Mouse (Mus musculus): ENCODE measurements around the gene Art4. TPM values are rescaled to one million over a fixed set of nuclear protein-coding genes. Genes with fewer than 3 reads are reported as not detected.

Art4 gene
- polyA plus RNA-seq (2015; fragmentation: Nextera tagmentation; extraction: Ambion mirVana): 3.8 and 4.7 TPM in 2 replicates

GRCm38 (mm10) chr6:136857186-136857872 lies at the start of gene Art4:
Art4 (minus strand) TSS chr6:136857733.

GRCm38 (mm10) chr6:136875670-136876069 lies 18.1 kb upstream of the Art4 start, which contains the start of gene Mgp:
Mgp (minus strand) TSS chr6:136875823.

GRCm38 (mm10) chr6:136835352-136835751 lies 22.2 kb downstream of the Art4 start, which contains the start of gene Smco3:
Smco3 (minus strand) TSS chr6:136835452.

GRCm38 (mm10) chr6:136827881-136828561 lies 29.5 kb downstream of the Art4 start, which contains the start of gene Wbp11:
Wbp11 (minus strand) TSS chr6:136828233.

GRCm38 (mm10) chr6:136827516-136827880 lies 30.0 kb downstream of the Art4 start, which contains the start of gene BC049715:
BC049715 (plus strand) TSS chr6:136827626.

GRCm38 (mm10) chr6:136808014-136808417 lies 49.5 kb downstream of the Art4 start, which contains the start of gene H2afj:
H2afj (plus strand) TSS chr6:136808244.

GRCm38 (mm10) chr6:136803739-136804633 lies 53.5 kb downstream of the Art4 start, which contains the start of gene Hist4h4:
Hist4h4 (minus strand) TSS chr6:136804415.

Small RNA genes within 50 kb of the gene (microRNA-seq; reads per million reads assigned to microRNA genes)
- not detected for gene Gm44364

Other genes starting within 250 kb of the Art4 start
- gene Plbd1, start 195.8 kb downstream of the Art4 start, polyA plus RNA-seq (2015; fragmentation: Nextera tagmentation; extraction: Ambion mirVana): 0.80 and 0.85 TPM in 2 replicates
- gene Gucy2c, start 76.0 kb downstream of the Art4 start, polyA plus RNA-seq (2015; fragmentation: Nextera tagmentation; extraction: Ambion mirVana): 0.05 TPM in 1 of 2 replicates, not detected in the other
- 0.16 and 0.20 TPM in 2 replicates for gene Hist4h4, start 53.3 kb downstream of the Art4 start, polyA plus RNA-seq (2015; fragmentation: Nextera tagmentation; extraction: Ambion mirVana)
- 174 and 180 TPM in 2 replicates for gene H2afj, start 49.5 kb downstream of the Art4 start, polyA plus RNA-seq (2015; fragmentation: Nextera tagmentation; extraction: Ambion mirVana)
- 0.54 and 0.58 TPM in 2 replicates for gene BC049715, start 30.1 kb downstream of the Art4 start, polyA plus RNA-seq (2015; fragmentation: Nextera tagmentation; extraction: Ambion mirVana)
- 45.0 and 50.6 TPM in 2 replicates for gene Wbp11, start 29.5 kb downstream of the Art4 start, polyA plus RNA-seq (2015; fragmentation: Nextera tagmentation; extraction: Ambion mirVana)
- gene Smco3, start 22.3 kb downstream of the Art4 start, polyA plus RNA-seq (2015; fragmentation: Nextera tagmentation; extraction: Ambion mirVana): not detected in 2 replicates
- 567 and 833 TPM in 2 replicates for gene Mgp, start 18.1 kb upstream of the Art4 start, polyA plus RNA-seq (2015; fragmentation: Nextera tagmentation; extraction: Ambion mirVana)
- 0.45 and 0.53 TPM in 2 replicates for gene Erp27, start 64.4 kb upstream of the Art4 start, polyA plus RNA-seq (2015; fragmentation: Nextera tagmentation; extraction: Ambion mirVana)
- gene Pde6h, start 66.1 kb upstream of the Art4 start, polyA plus RNA-seq (2015; fragmentation: Nextera tagmentation; extraction: Ambion mirVana): 0.51 and 0.61 TPM in 2 replicates
- gene Arhgdib, start 84.2 kb upstream of the Art4 start, polyA plus RNA-seq (2015; fragmentation: Nextera tagmentation; extraction: Ambion mirVana): 96.9 and 120 TPM in 2 replicates